Mouse (Mus musculus) stomach, postnatal 0 days (tissue): ENCODE measurements around the gene Nudt15.

ENCODE experiments used
- CTCF ChIP-seq: IDR thresholded peaks from 2 replicates; pipeline ENCODE4 v1.5.1; 2016; ENCODE audit warnings: antibody characterized with exemption, low read depth, mild to moderate bottlenecking, moderate library complexity
- EP300 ChIP-seq: optimal IDR thresholded peaks from 2 replicates; pipeline ENCODE3; 2016; ENCODE audit warnings: antibody characterized with exemption

DNA sequence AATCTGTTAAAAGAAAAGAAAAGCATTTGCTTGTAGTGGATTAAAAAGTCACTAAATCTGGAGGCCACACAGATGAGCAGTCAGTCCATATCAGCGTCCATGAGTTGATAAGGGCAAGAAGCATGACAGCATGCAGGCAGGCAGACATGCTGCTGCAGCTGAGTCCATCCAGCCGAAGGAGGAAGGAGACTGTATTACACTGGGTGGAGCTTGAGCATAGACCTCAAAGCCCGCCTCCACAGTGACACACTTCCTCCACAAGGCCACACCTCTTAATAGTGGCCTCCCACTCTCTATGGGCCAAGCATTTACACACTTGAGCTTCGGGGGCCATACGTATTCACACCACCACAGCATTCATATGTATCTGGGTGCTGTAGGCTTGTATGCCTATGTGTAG is 26.0 kb upstream of the Nudt15 start:
- TF ChIP-seq EP300 = no peak
- no peak for TF ChIP-seq CTCF
